In the genomic region with DNA sequence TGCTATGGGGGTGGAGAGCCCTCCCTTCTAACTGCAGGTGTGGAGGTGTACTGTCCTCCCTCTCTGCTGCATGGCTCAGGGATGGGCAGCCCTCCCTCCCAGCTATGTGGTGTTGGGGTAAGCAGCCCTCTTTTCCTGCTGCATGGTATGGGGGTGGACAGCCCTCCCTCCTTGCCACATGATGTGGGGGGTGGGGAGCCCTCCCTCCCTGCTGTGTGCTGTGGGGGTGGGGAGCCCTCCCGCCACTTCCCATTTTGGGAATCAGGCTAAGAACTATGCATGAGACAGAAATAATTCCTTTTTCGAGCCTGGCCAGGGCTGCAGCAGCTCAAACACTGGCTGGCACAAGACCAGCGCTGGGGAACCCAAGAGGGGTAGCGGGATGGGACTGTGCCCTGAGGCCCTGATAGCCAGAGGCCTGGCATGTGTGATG, we compare ENCODE assay signal across 8 mouse cellular contexts. TPM values are rescaled to one million over a fixed set of nuclear protein-coding genes. Genes with fewer than 3 reads are reported as not detected.
DNase-seq lines count a peak whose midpoint lies in the region; ATAC-seq lines count a peak whose summit lies in the region.

No protein-coding gene starts in this region.

- ATAC-seq in kidney, embryonic 15.5 days (replicated peaks; ENCODE audit: low FRiP score), result 0 out of 2 replicates have a peak, but pooled peaks have one; percentile 29
- peak; percentile 44; the same call in 1 of the 2 replicates for ATAC-seq in embryonic facial prominence, embryonic 11.5 days (replicated peaks; ENCODE audit: insufficient number of reproducible peaks, low FRiP score, low TSS enrichment, low read depth)
- ATAC-seq in intestine, embryonic 14.5 days (replicated peaks; ENCODE audit: low FRiP score, low TSS enrichment, low read depth), result 0 out of 2 replicates have a peak, but pooled peaks have one; percentile 51
- no peak for ATAC-seq in erythroblast, adult 5-6 weeks (replicated peaks; ENCODE audit: low FRiP score, poor library complexity, severe bottlenecking)

- no peak overlapping the region for H3K9ac ChIP-seq in kidney, embryonic 15.5 days
- no peak overlapping the region for H3K9ac ChIP-seq in embryonic facial prominence, embryonic 11.5 days (replicated peaks; ENCODE audit: low read length)
- no peak overlapping the region for H3K9ac ChIP-seq in intestine, embryonic 14.5 days (ENCODE audit: low read length)

- WGBS in kidney, embryonic 15.5 days, result 42% methylated on average over 4 of the region's 4 CpGs
- 49% methylated on average over 4 of the region's 4 CpGs for WGBS in embryonic facial prominence, embryonic 11.5 days
- WGBS in intestine, embryonic 14.5 days, result 50% methylated on average over 4 of the region's 4 CpGs

- H3K4me2 ChIP-seq in kidney, embryonic 15.5 days, result no peak overlapping the region
- H3K4me2 ChIP-seq in embryonic facial prominence, embryonic 11.5 days (ENCODE audit: low read depth, low read length), result no peak overlapping the region
- H3K4me2 ChIP-seq in intestine, embryonic 14.5 days (ENCODE audit: low read length), result no peak overlapping the region

- no peak overlapping the region for H3K27ac ChIP-seq in kidney, embryonic 15.5 days
- H3K27ac ChIP-seq in embryonic facial prominence, embryonic 11.5 days (replicated peaks; ENCODE audit: low read depth, low read length), result no peak overlapping the region
- peak overlapping the region; percentile 16 for H3K27ac ChIP-seq in intestine, embryonic 14.5 days (ENCODE audit: low read depth)

- peaks cover 14% of the 10 kb centered on the region for H3K4me1 ChIP-seq in kidney, embryonic 15.5 days
- H3K4me1 ChIP-seq in embryonic facial prominence, embryonic 11.5 days (ENCODE audit: control insufficient read depth, insufficient read depth, low read length), result no peaks in the 10 kb centered on the region
- peaks cover 8% of the 10 kb centered on the region for H3K4me1 ChIP-seq in intestine, embryonic 14.5 days (replicated peaks; ENCODE audit: control insufficient read depth, insufficient read depth, low read length)

- H3K9me3 ChIP-seq in kidney, embryonic 15.5 days (replicated peaks), result no peaks in the 10 kb centered on the region
- H3K9me3 ChIP-seq in embryonic facial prominence, embryonic 11.5 days (replicated peaks; ENCODE audit: control insufficient read depth, low read length), result no peaks in the 10 kb centered on the region; the same call in 1 of the 2 replicates
- no peaks in the 10 kb centered on the region for H3K9me3 ChIP-seq in intestine, embryonic 14.5 days (ENCODE audit: control insufficient read depth, low read length)

- H3K27me3 ChIP-seq in kidney, embryonic 15.5 days, result no peaks in the 10 kb centered on the region
- no peaks in the 10 kb centered on the region for H3K27me3 ChIP-seq in embryonic facial prominence, embryonic 11.5 days (ENCODE audit: control insufficient read depth, insufficient read depth, low read length)
- H3K27me3 ChIP-seq in intestine, embryonic 14.5 days (replicated peaks; ENCODE audit: control insufficient read depth, insufficient read depth, low read length), result no peaks in the 10 kb centered on the region

- no peak for DNase-seq in kidney, adult 11 months
- no peak for DNase-seq in embryonic facial prominence, embryonic 11.5 days (ENCODE audit: low spot score)
- no peak for DNase-seq in intestine, embryonic 14.5 days (ENCODE audit: low spot score)
- DNase-seq in right cerebral cortex, adult 18-20 months, result peak; percentile 83
- no peak for DNase-seq in urinary bladder, adult 18-20 months (ENCODE audit: low spot score in 2 of 2)
- DNase-seq in spleen, postnatal 4 days (ENCODE audit: low spot score in 2 of 2), result no peak

- H3K36me3 ChIP-seq in kidney, embryonic 15.5 days, result 0 out of 2 replicates have a peak, but pooled peaks cover 3% of the 10 kb centered on the region
- H3K36me3 ChIP-seq in embryonic facial prominence, embryonic 11.5 days (replicated peaks; ENCODE audit: control insufficient read depth, insufficient read depth, low read depth, low read length), result no peaks in the 10 kb centered on the region
- H3K36me3 ChIP-seq in intestine, embryonic 14.5 days (ENCODE audit: control insufficient read depth, insufficient read depth, low read length), result no peaks in the 10 kb centered on the region

- no peak overlapping the region for H3K4me3 ChIP-seq in kidney, embryonic 15.5 days (replicated peaks)
- H3K4me3 ChIP-seq in embryonic facial prominence, embryonic 11.5 days (ENCODE audit: low read depth, low read length), result no peak overlapping the region
- H3K4me3 ChIP-seq in intestine, embryonic 14.5 days (ENCODE audit: low read depth, low read length), result no peak overlapping the region

RNA-seq across cellular contexts. Expression of a gene that starts 34.4 kb away (rescaled TPM):
- 0.95 and 1.9 TPM in 2 replicates for polyA plus RNA-seq in kidney, embryonic 15.5 days (2015; fragmentation: Nextera tagmentation; extraction: Ambion mirVana)
- 0.39 and 0.67 TPM in 2 replicates for polyA plus RNA-seq in embryonic facial prominence, embryonic 11.5 days (2014; fragmentation: Nextera tagmentation; extraction: Ambion mirVana)
- 1.8 and 1.9 TPM in 2 replicates for polyA plus RNA-seq in intestine, embryonic 14.5 days (2014; fragmentation: Nextera tagmentation; extraction: Ambion mirVana)
- total RNA-seq in erythroblast, adult 5-6 weeks (2015; ENCODE audit: low replicate concordance), result not detected in 2 replicates
- total RNA-seq in erythroblast, adult 5-6 weeks (2017; ENCODE audit: low replicate concordance), result not detected in 2 replicates
